Mouse (Mus musculus) heart, postnatal 25 days (tissue): ENCODE measurements around the gene Nfatc2. TPM values are rescaled to one million over a fixed set of nuclear protein-coding genes. Genes with fewer than 3 reads are reported as not detected.

Experiments used
- DNase-seq: peaks from one replicate; pipeline ENCODE4 v3.0.0; 2022; ENCODE audit warnings: low spot score
- intact Hi-C: fragments of 180-260 bp; cut with DNase I; formaldehyde crosslinking; loops from one replicate; pipeline ENCODE4 v1.15.1; 2025
- total RNA-seq, 2 experiments: library from RNA; stranded (reverse); gene quantifications; 2 replicates each; pipeline ENCODE4 v1.2.3; 2021

Gene Nfatc2
- total RNA-seq, 2 experiments from 2014 or later: 16.7 to 20.8 TPM

GRCm38 (mm10) chr2:168613092-168613880 is 11.8 kb upstream of the Nfatc2 start:
- intact Hi-C loops: no loop called here
- DNase-seq: no peak

- peak; percentile 48 for DNase-seq
- intact Hi-C loops: no loop called here
Measured at GRCm38 (mm10) chr2:168610941-168611340, 9.5 kb upstream of the Nfatc2 start.

GRCm38 (mm10) chr2:168609653-168610248 is 8.3 kb upstream of the Nfatc2 start:
- DNase-seq: no peak
- intact Hi-C loops: loop anchor here (5.0 kb wide), 1 partner anchor 82 kb away; no protein-coding TSS in a partner anchor

- peak; percentile 55 for DNase-seq
- intact Hi-C loops: loop anchor here (5.0 kb wide), 1 partner anchor 81 kb away; no protein-coding TSS in a partner anchor
Measured at GRCm38 (mm10) chr2:168608125-168608564, 6.7 kb upstream of the Nfatc2 start.

- intact Hi-C loops: loop anchor here (5.0 kb wide), 1 partner anchor 77 kb away; no protein-coding TSS in a partner anchor
- peak; percentile 67 for DNase-seq
Measured at GRCm38 (mm10) chr2:168604655-168605070, 3.2 kb upstream of the Nfatc2 start.

GRCm38 (mm10) chr2:168602387-168602741 is 907 bp upstream of the Nfatc2 start:
- no peak for DNase-seq
- intact Hi-C loops: loop anchor here (2.0 kb wide), 1 partner anchor 26 kb away; no protein-coding TSS in a partner anchor

- DNase-seq: no peak
- intact Hi-C loops: no loop called here
Measured at GRCm38 (mm10) chr2:168600750-168601490, 537 bp downstream of the Nfatc2 start.

GRCm38 (mm10) chr2:168595693-168596092 is 5.8 kb downstream of the Nfatc2 start:
- intact Hi-C loops: loop anchor here (5.0 kb wide), 1 partner anchor 38 kb away; no protein-coding TSS in a partner anchor
- no peak for DNase-seq

- intact Hi-C loops: no loop called here
- DNase-seq: no peak
Measured at GRCm38 (mm10) chr2:168593676-168594075, 7.8 kb downstream of the Nfatc2 start.

- no peak for DNase-seq
- intact Hi-C loops: no loop called here
Measured at GRCm38 (mm10) chr2:168593004-168593403, 8.5 kb downstream of the Nfatc2 start.

- DNase-seq: no peak
- intact Hi-C loops: no loop called here
Measured at GRCm38 (mm10) chr2:168591076-168591475, 10.4 kb downstream of the Nfatc2 start.

- no peak for DNase-seq
- intact Hi-C loops: no loop called here
Measured at GRCm38 (mm10) chr2:168590556-168590955, 10.9 kb downstream of the Nfatc2 start.

GRCm38 (mm10) chr2:168590168-168590551 is 11.3 kb downstream of the Nfatc2 start:
- intact Hi-C loops: no loop called here
- DNase-seq: no peak

GRCm38 (mm10) chr2:168589368-168590167 is 11.9 kb downstream of the Nfatc2 start:
- DNase-seq: no peak
- intact Hi-C loops: no loop called here

GRCm38 (mm10) chr2:168588591-168589367 is 12.7 kb downstream of the Nfatc2 start:
- intact Hi-C loops: no loop called here
- no peak for DNase-seq

- no peak for DNase-seq
- intact Hi-C loops: no loop called here
Measured at GRCm38 (mm10) chr2:168587159-168587558, 14.3 kb downstream of the Nfatc2 start.

- intact Hi-C loops: no loop called here
- DNase-seq: no peak
Measured at GRCm38 (mm10) chr2:168586512-168586911, 14.9 kb downstream of the Nfatc2 start.

GRCm38 (mm10) chr2:168584857-168585256 is 16.6 kb downstream of the Nfatc2 start:
- intact Hi-C loops: no loop called here
- peak; percentile 31 for DNase-seq

- intact Hi-C loops: no loop called here
- no peak for DNase-seq
Measured at GRCm38 (mm10) chr2:168584408-168584807, 17.0 kb downstream of the Nfatc2 start.
